Mouse (Mus musculus): ENCODE measurements around the gene Cblb.

DNA sequence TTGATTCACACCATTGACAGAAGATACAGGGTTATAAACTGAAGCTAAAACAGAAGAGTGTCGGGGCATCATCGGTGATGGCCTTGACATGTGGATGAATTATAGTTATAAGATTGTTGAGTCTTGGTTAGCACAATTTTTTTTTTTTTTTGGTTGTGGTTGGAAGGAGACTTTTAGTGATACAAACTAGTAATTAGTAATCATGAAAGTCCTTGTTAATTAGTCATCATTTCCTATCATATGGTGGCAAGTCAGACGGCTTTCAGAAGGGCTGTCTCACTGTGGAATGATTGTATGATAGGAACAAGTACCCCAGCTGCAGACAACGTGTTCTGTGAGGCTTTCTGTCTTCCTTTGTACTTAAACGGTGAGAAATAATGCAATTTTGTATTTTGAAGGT lies 76.8 kb downstream of the Cblb start:
- TF ChIP-seq POLR2A (IDR thresholded peaks at IDR 0.05; ENCODE audit: low read depth, low read length) (no peak), CTCF (IDR thresholded peaks at IDR 0.05; ENCODE audit: borderline replicate concordance, insufficient read depth, low read length) (no peak)
